Mouse (Mus musculus): Measurements from ENCODE around the gene Erich6b.

Gene Erich6b

GRCm38 (mm10) chr14:75706647-75707046, 64.6 kb downstream of the Erich6b start:
- no peak for DNase-seq (ENCODE audit: low read depth, low spot score)

DNA sequence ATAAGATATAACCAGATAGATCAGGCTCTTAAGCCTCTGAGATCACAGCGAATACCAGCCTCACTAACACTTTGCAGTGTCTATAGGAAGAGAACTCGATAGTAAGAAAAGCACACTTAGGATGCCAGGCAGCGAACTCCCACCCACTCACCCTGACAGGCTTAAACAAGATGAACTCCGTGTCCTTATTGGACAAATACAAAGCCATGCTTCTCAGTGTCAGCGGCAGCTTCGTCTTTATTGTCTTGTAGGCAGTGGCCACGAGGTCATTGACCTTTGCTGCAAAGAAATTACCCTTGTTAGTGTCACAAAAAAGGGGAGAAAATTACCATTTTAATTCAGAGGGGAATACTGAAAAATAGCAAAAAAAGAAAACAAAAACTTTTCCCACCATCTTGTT, 65.7 kb downstream of the Erich6b start:
- no peak for DNase-seq (ENCODE audit: low read depth, low spot score)

DNA sequence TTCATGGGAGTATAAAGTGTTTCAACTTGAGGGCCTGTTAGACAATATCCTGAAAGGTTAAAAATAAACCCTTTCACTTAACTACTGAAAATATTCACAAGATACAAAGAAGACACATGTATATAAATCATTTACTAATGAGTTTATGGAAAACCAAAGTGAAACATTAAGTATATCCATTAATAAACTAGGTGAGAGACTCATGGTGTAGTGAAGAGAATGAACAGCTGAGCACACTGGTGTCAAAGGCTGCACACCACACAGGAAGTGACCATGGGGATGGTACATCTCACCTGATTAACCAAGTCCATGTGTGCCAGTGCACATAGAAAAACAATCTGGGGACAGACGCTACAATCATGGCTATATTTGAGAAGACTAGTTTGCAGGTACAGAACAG, 66.9 kb downstream of the Erich6b start:
- DNase-seq (ENCODE audit: low read depth, low spot score), result no peak

DNA sequence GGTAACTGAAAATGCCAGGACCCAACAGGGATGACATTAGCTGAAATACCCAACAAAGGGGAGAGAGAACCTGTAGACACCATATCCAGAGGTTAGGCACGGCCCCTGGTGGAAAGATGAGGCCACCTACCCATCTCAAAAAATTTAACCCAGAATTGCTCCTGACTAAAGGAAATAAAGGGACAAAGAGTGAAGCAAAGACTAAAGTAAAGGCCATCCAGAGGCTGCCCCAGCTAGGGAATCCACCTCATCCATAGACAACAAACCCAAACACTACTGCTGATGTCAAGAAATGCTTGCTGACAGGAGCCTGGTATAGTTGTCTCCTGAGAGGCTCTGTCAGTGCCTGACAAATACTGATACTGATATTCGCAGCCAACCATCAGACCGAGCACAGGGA, 69.7 kb downstream of the Erich6b start:
- DNase-seq (ENCODE audit: low read depth, low spot score), result no peak

- no peak for DNase-seq (ENCODE audit: low read depth, low spot score)
Observed at GRCm38 (mm10) chr14:75712687-75713086, 70.6 kb downstream of the Erich6b start.

- no peak for DNase-seq (ENCODE audit: low read depth, low spot score)
Observed at GRCm38 (mm10) chr14:75713661-75714060, 71.6 kb downstream of the Erich6b start.

GRCm38 (mm10) chr14:75716410-75716809, 74.4 kb downstream of the Erich6b start:
- no peak for DNase-seq (ENCODE audit: low read depth, low spot score)

All from WW6 (cell line).